Mouse (Mus musculus) testis, adult 2 months (tissue): ENCODE measurements at regions not wholly inside any gene's neighbourhood (a gene's known extent, or its start where the extent isn't known, plus 50 kb on each side); places are given as distances from the start of the nearest gene placed in this dataset.

Experiments
- CTCF ChIP-seq: fragments of 200-500 bp; IDR thresholded peaks from 2 replicates; pipeline ENCODE4 v1.5.1; 2012; ENCODE audit warnings: low read depth, mild to moderate bottlenecking, inconsistent platforms, low read length, moderate library complexity; ENCODE audit not compliant: control insufficient read depth, insufficient read depth, insufficient replicate concordance
- POLR2A ChIP-seq: fragments of 200-500 bp; IDR thresholded peaks from 2 replicates; pipeline ENCODE4 v1.6.1; 2012; ENCODE audit warnings: low read depth, mild to moderate bottlenecking, inconsistent platforms, low read length, moderate library complexity; ENCODE audit not compliant: control insufficient read depth

DNA sequence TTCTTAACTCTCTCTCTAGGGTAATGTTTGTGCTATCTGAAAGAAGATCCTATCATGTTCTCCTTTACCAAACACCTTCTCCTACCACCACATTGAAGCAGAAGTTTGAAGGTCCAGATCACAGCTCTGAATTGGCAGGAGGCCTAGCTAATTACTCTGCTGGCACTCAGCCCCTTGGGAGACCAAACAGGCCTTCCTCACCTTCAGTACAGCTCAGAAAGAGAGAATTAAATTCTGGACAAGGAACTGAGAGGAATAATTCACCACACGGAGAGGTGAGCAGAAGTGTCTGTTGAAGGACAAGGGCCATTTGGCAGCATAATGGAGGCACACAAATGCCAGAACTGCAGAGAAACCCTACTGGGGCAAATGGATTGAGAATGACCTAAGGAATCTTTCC, 334.6 kb downstream of the Olfr1505 start:
- TF ChIP-seq CTCF (no peak), POLR2A (no peak)
